18 mouse cellular contexts compared by ENCODE assay signal in genomic region chr10:91594891-91595290, GRCm38 (mm10).
DNase-seq lines count a peak whose midpoint lies in the region; ATAC-seq lines count a peak whose summit lies in the region.
"Had no signal": no experiment of that assay in that cellular context is flagged by ENCODE, and none has a peak within 500 bp of the region (broad histone marks: within the 10 kb centered on the region; RNA-seq: fewer than 3 reads in every experiment).

No protein-coding gene starts in this region.

- H3K4me1 ChIP-seq in kidney, embryonic 16.5 days (ENCODE audit: insufficient read depth, low read length), result 0 out of 2 replicates have a peak, but pooled peaks cover 4% of the 10 kb centered on the region
- H3K4me1 ChIP-seq: liver, embryonic 13.5 days had no signal

- no peaks in the 10 kb centered on the region for H3K36me3 ChIP-seq in kidney, embryonic 16.5 days (ENCODE audit: insufficient read depth, low read length)
- H3K36me3 ChIP-seq: forebrain, embryonic 15.5 days; limb, embryonic 10.5 days; liver, embryonic 13.5 days had no signal

- no peak overlapping the region for H3K9ac ChIP-seq in kidney, embryonic 16.5 days (replicated peaks; ENCODE audit: low read length)
- H3K9ac ChIP-seq: forebrain, embryonic 15.5 days; liver, embryonic 13.5 days had no signal

- DNase-seq in heart, adult 11 months, result peak; percentile 55
- DNase-seq in heart, postnatal 36 days, result no peak
- peak; percentile 78 for DNase-seq in fat pad, adult 2 months (ENCODE audit: extremely low read depth, low read depth, low spot score)
- DNase-seq in lung, postnatal 10 days, result peak; percentile 11
- no peak for DNase-seq in layer of hippocampus, postnatal 25 days (ENCODE audit: extremely low spot score in 1 of 2, low spot score in 1 of 2)
- no peak for DNase-seq in embryo, embryonic 10 days (ENCODE audit: low spot score)
- DNase-seq in embryo, embryonic 10.5 days (ENCODE audit: low spot score), result no peak
- DNase-seq: cerebellum, postnatal 10 days; gastrocnemius, adult 2 months; heart, adult 18-20 months; liver, embryonic 13.5 days; spleen, adult 18-20 months; thymus, postnatal 36 days had no signal

- H3K27me3 ChIP-seq in kidney, embryonic 16.5 days (ENCODE audit: insufficient read depth, low read length), result no peaks in the 10 kb centered on the region
- H3K27me3 ChIP-seq: forebrain, embryonic 15.5 days; liver, embryonic 13.5 days had no signal

- H3K4me3 ChIP-seq in kidney, embryonic 16.5 days (ENCODE audit: low read length), result no peak overlapping the region
- H3K4me3 ChIP-seq: erythroblast, embryonic 14.5 days; forebrain, embryonic 15.5 days; gastrocnemius, adult 2 months; limb, embryonic 10.5 days; liver, embryonic 13.5 days had no signal

- no peaks in the 10 kb centered on the region for H3K9me3 ChIP-seq in kidney, embryonic 16.5 days (ENCODE audit: low read length)
- H3K9me3 ChIP-seq: forebrain, embryonic 15.5 days; limb, embryonic 10.5 days; liver, embryonic 13.5 days had no signal

- ATAC-seq in kidney, embryonic 16.5 days (ENCODE audit: low FRiP score, low TSS enrichment), result peak; percentile 86
- ATAC-seq: forebrain, embryonic 15.5 days; midbrain, embryonic 16.5 days had no signal

- 64% methylated on average over 3 of the region's 3 CpGs for WGBS in kidney, embryonic 16.5 days

- H3K4me2 ChIP-seq in kidney, embryonic 16.5 days (replicated peaks; ENCODE audit: low read depth, low read length), result no peak overlapping the region
- H3K4me2 ChIP-seq: forebrain, embryonic 15.5 days; liver, embryonic 13.5 days had no signal

- no peak overlapping the region for H3K27ac ChIP-seq in kidney, embryonic 16.5 days (ENCODE audit: low read length)
- H3K27ac ChIP-seq: forebrain, embryonic 15.5 days; gastrocnemius, adult 2 months; limb, embryonic 10.5 days; liver, embryonic 13.5 days had no signal

- intact Hi-C loops in heart, postnatal 36 days (cut with DNase I), result no loop called here

Comparison
In these comparisons a context has a peak if more than half of its experiments do, and no peak if none do; other contexts are left out.
1. DNase-seq: peak in heart, adult 11 months (single experiment), fat pad, adult 2 months (single experiment) and lung, postnatal 10 days (single experiment); none in heart, postnatal 36 days (0 of 2), layer of hippocampus, postnatal 25 days (0 of 2), embryo, embryonic 10 days (single experiment) and embryo, embryonic 10.5 days (single experiment).